Mouse (Mus musculus) CD4-positive, CD25-positive, alpha-beta regulatory T cell, adult 2 months (primary cell): ENCODE measurements at regions not wholly inside any gene's neighbourhood (a gene's known extent, or its start where the extent isn't known, plus 50 kb on each side); places are given as distances from the start of the nearest gene placed in this dataset.

Experiments used
- DNase-seq: peaks from one replicate; pipeline ENCODE4 v3.0.0-alpha.2; 2012; ENCODE audit warnings: low read depth, low spot score

DNA sequence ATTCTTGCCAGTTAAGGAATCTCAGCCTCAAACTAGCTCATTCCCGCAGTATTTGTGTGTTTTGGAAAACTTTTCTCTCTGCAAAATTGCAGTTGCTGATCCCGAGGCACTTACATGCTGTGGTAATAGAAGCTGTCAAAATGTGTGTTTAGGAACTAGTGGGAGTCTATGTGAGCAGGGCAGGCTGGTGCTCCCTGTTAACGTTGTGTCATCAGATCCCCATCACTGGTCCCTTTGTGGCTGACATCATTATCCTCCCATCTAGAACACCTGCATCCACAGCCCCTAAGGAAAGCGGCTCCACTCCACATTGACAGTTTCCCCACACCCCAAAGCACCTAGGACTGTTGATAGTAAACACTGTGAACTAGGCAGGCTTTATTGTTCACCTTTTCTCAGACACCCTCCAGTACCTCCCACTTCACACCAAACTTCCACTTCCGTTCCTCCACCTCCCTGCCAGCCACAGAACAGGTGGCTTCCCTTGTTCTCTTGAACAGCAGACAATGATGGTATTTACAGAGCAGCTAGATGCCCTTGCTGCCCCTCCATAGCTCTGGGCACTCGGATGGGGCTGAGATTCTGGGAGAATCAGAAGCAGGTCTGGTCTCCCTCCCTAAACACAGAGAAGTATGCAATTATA is 275.8 kb downstream of the Gm19410 start:
- peak; percentile 63 for DNase-seq

- DNase-seq, result no peak
Measured at GRCm38 (mm10) chr8:36042594-36042993, 277.0 kb downstream of the Gm19410 start.
